Mouse (Mus musculus): Measurements from ENCODE around the gene Hsd11b1. TPM values are rescaled to one million over a fixed set of nuclear protein-coding genes. Genes with fewer than 3 reads are reported as not detected.

Gene Hsd11b1
- polyA plus RNA-seq, 1 experiment = not detected

DNA sequence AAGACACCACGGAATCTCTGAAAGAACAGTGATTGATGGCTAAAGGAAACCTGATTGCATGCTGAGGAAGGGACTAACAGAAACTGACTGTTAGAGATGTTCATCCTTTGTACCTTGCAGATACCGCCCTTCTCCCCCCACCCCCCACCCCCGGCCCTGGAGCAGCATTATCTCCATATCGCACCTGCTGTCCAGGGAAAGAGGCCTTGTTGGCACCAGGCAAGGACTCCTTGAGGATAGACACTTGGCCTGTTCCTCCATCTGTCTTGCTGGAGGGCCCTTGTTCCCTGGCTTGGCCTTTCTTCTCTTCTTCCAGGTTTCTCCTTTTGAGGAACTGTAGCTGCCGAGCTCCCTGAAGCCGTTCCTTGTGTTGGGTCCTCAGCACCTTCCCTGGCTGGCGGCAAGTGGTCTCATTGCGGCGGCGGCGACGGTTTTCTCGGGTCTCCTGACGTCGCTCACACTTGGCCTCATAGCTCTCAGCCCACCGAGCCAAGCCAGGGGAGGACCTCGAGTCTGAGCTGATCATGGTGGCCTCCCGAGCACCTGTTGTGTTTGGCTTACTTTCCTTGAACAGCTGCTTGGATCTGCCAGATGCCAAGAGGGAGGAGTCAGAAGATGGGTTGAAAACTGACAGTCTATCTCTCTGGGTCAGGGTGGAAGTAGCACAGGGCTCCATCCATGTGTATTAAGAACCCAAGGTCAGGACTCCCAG is 66.2 kb downstream of the Hsd11b1 start:
- no peak overlapping the region for H3K4me3 ChIP-seq (ENCODE audit: low read depth, low read length)
- no peaks in the 10 kb centered on the region; the same call in 1 of the 2 replicates for H3K27me3 ChIP-seq (ENCODE audit: control insufficient read depth, insufficient read depth, low read length, poor library complexity, severe bottlenecking)
- H3K9me3 ChIP-seq (replicated peaks; ENCODE audit: control insufficient read depth, insufficient read depth, low read length, poor library complexity, severe bottlenecking) = no peaks in the 10 kb centered on the region
- no peak overlapping the region for H3K9ac ChIP-seq (ENCODE audit: low read depth, poor library complexity, severe bottlenecking)
- no peak overlapping the region for H3K27ac ChIP-seq (ENCODE audit: insufficient read depth, low read length)
- TF ChIP-seq POLR2A (IDR thresholded peaks at IDR 0.05; ENCODE audit: insufficient read depth, low read length) = no peak
- no peak for TF ChIP-seq CTCF (IDR thresholded peaks at IDR 0.05; ENCODE audit: low read depth, low read length)
- TF ChIP-seq EP300 (IDR thresholded peaks at IDR 0.05; ENCODE audit: insufficient read depth, low read depth, low read length) = no peak
- H3K4me1 ChIP-seq (ENCODE audit: control insufficient read depth, insufficient read depth, low read length) = no peaks in the 10 kb centered on the region
- H3K36me3 ChIP-seq (ENCODE audit: control insufficient read depth, insufficient read depth, low read length, poor library complexity, severe bottlenecking) = no peaks in the 10 kb centered on the region

DNA sequence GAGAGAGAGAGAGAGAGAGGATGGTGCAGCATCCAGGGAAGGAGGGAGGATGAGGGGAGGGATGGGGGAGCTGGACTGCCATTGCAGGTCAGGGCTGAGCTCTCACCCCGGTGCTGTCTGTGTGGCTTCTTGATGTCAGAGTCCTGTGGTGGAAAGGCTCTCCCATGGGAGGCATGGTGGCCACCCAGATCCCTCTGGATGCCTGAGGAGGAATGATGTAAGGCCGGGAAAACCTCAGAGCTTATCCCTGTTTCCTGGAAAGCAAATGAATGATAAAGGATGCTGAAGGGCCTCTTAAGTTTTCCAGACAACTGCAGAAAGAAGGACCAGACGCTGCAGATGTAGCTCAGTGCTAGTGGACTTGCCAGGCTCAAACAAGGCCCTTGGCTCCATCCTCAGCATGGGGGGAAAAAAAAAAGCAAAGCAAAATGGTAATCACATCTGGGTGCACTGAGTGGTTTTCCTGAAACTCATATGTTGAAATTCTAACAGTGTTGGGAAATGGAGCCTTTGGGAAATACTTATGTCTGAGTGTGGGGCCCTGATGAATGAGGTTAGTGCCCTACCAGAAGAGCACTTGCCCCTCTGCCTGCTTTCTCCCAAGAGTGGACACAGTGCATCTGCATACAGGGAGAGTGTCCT is 68.6 kb downstream of the Hsd11b1 start:
- TF ChIP-seq POLR2A (IDR thresholded peaks at IDR 0.05; ENCODE audit: insufficient read depth, low read length) (no peak), EP300 (IDR thresholded peaks at IDR 0.05; ENCODE audit: insufficient read depth, low read depth, low read length) (no peak), CTCF (IDR thresholded peaks at IDR 0.05; ENCODE audit: low read depth, low read length) (no peak)

DNA sequence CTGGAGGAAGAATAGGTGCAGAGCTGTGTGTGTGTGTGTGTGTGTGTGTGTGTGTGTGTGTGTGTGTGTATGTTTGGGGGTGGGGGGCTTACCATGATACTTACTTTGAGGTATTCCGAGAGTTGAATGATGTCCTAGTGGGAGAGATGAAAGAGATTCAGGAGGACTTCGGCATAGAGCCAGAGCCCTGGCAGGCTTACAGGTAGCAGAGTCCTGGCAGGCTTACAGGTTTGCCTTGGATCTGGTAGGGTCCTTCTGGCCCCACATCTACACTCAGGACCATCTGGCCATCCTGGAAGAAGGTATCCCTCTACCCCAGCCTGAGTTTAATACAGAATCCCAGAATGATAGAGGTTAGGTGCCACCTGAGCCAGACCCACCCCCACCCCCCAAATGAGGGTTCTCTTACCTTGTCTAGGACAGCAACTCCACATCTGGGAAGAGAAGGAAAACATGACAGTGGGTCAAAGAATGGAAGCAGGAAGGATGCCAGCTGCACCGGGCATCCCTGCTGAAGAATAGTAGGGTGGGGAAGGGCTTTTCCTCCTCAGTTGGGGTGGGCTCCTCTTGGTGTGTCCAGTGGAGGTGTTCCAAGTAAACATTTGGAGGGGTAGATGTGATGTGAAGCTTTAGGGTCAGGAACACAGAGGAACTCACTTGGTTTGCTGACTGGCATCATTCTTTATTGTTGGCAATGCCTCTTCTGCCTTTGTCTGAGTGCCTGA is 69.3 kb downstream of the Hsd11b1 start:
- Histone ChIP-seq H3K36me3 (ENCODE audit: control insufficient read depth, insufficient read depth, low read length, poor library complexity, severe bottlenecking) (no peaks in the 10 kb centered on the region), H3K9me3 (replicated peaks; ENCODE audit: control insufficient read depth, insufficient read depth, low read length, poor library complexity, severe bottlenecking) (no peaks in the 10 kb centered on the region), H3K27me3 (ENCODE audit: control insufficient read depth, insufficient read depth, low read length, poor library complexity, severe bottlenecking) (no peaks in the 10 kb centered on the region; the same call in 1 of the 2 replicates), H3K27ac (ENCODE audit: insufficient read depth, low read length) (no peak overlapping the region), H3K9ac (ENCODE audit: low read depth, poor library complexity, severe bottlenecking) (no peak overlapping the region), H3K4me3 (ENCODE audit: low read depth, low read length) (no peak overlapping the region), H3K4me1 (ENCODE audit: control insufficient read depth, insufficient read depth, low read length) (no peaks in the 10 kb centered on the region)
- no peak for TF ChIP-seq CTCF (IDR thresholded peaks at IDR 0.05; ENCODE audit: low read depth, low read length)
- no peak for TF ChIP-seq POLR2A (IDR thresholded peaks at IDR 0.05; ENCODE audit: insufficient read depth, low read length)
- no peak for TF ChIP-seq EP300 (IDR thresholded peaks at IDR 0.05; ENCODE audit: insufficient read depth, low read depth, low read length)

More for the DNA sequence above, 68.6 kb downstream of the Hsd11b1 start:
- Histone ChIP-seq H3K9me3 (replicated peaks; ENCODE audit: control insufficient read depth, insufficient read depth, low read length, poor library complexity, severe bottlenecking) (no peaks in the 10 kb centered on the region), H3K36me3 (ENCODE audit: control insufficient read depth, insufficient read depth, low read length, poor library complexity, severe bottlenecking) (no peaks in the 10 kb centered on the region), H3K4me3 (ENCODE audit: low read depth, low read length) (no peak overlapping the region), H3K9ac (ENCODE audit: low read depth, poor library complexity, severe bottlenecking) (no peak overlapping the region), H3K27ac (ENCODE audit: insufficient read depth, low read length) (no peak overlapping the region), H3K4me1 (ENCODE audit: control insufficient read depth, insufficient read depth, low read length) (no peaks in the 10 kb centered on the region), H3K27me3 (ENCODE audit: control insufficient read depth, insufficient read depth, low read length, poor library complexity, severe bottlenecking) (no peaks in the 10 kb centered on the region; the same call in 1 of the 2 replicates)

DNA sequence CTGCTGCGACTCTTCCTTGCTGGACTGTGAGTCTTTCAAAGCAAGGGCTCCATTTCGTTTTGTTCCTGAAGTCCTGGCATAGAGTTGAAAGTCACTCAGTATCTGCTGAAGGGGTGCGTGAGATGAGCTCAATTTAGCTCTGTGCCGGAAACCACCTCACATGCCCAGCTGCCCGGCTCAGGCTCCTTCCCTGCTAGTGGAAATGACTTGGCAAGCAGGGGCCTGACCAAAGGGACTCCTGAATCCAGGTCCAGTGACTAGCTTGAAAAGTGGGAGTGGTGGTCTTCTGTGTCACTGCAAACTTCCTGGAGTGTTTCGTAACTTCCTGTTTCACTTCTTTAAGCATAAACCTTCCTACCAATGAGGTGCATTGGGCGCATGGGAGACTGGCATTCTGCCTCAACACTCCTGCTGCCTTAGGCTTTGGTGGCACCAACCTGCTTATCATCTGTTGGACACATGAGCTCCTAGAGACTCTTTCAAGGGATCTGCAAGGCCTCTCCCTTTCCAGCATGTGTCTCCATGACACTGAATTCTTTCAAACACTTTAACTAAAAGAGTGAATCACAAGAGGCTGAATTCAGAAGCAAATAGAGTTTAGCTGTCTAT is 72.1 kb downstream of the Hsd11b1 start:
- TF ChIP-seq EP300 (IDR thresholded peaks at IDR 0.05; ENCODE audit: insufficient read depth, low read depth, low read length) (no peak), CTCF (IDR thresholded peaks at IDR 0.05; ENCODE audit: low read depth, low read length) (no peak), POLR2A (IDR thresholded peaks at IDR 0.05; ENCODE audit: insufficient read depth, low read length) (no peak)
- Histone ChIP-seq H3K36me3 (ENCODE audit: control insufficient read depth, insufficient read depth, low read length, poor library complexity, severe bottlenecking) (no peaks in the 10 kb centered on the region), H3K9me3 (replicated peaks; ENCODE audit: control insufficient read depth, insufficient read depth, low read length, poor library complexity, severe bottlenecking) (no peaks in the 10 kb centered on the region), H3K4me1 (ENCODE audit: control insufficient read depth, insufficient read depth, low read length) (no peaks in the 10 kb centered on the region), H3K4me3 (ENCODE audit: low read depth, low read length) (no peak overlapping the region), H3K9ac (ENCODE audit: low read depth, poor library complexity, severe bottlenecking) (no peak overlapping the region), H3K27ac (ENCODE audit: insufficient read depth, low read length) (no peak overlapping the region), H3K27me3 (ENCODE audit: control insufficient read depth, insufficient read depth, low read length, poor library complexity, severe bottlenecking) (no peaks in the 10 kb centered on the region)

DNA sequence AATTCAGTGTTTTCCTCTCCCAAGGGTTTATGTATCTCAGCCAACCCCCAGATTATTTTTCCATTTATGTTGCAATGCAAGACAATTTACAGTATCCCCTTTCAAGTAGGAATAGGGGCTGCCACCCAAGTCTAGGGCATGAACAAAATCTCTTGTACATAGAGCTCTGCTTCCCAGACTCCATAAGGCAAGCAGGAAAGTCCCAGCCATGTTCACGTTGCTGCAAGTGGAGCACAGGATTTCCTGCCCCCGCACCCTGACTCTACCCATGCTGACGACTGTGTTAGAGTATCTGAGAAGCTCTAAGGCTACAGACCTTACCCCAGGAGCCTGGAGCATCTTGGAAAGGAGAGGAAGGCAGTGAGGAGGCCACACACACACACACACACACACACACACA is 74.1 kb downstream of the Hsd11b1 start:
- Histone ChIP-seq H3K4me1 (ENCODE audit: control insufficient read depth, insufficient read depth, low read length) (no peaks in the 10 kb centered on the region), H3K27ac (ENCODE audit: insufficient read depth, low read length) (no peak overlapping the region), H3K9ac (ENCODE audit: low read depth, poor library complexity, severe bottlenecking) (no peak overlapping the region), H3K27me3 (ENCODE audit: control insufficient read depth, insufficient read depth, low read length, poor library complexity, severe bottlenecking) (no peaks in the 10 kb centered on the region), H3K4me3 (ENCODE audit: low read depth, low read length) (no peak overlapping the region), H3K9me3 (replicated peaks; ENCODE audit: control insufficient read depth, insufficient read depth, low read length, poor library complexity, severe bottlenecking) (no peaks in the 10 kb centered on the region), H3K36me3 (ENCODE audit: control insufficient read depth, insufficient read depth, low read length, poor library complexity, severe bottlenecking) (no peaks in the 10 kb centered on the region)
- TF ChIP-seq POLR2A (IDR thresholded peaks at IDR 0.05; ENCODE audit: insufficient read depth, low read length) (no peak), CTCF (IDR thresholded peaks at IDR 0.05; ENCODE audit: low read depth, low read length) (no peak), EP300 (IDR thresholded peaks at IDR 0.05; ENCODE audit: insufficient read depth, low read depth, low read length) (no peak)

All from ES-Bruce4 (cell line).